Mouse (Mus musculus): ENCODE data around the gene Ormdl3.
A peak's percentile ranks its signal among the peaks of the same experiment; 100 is the strongest.

The Ormdl3 gene

DNA sequence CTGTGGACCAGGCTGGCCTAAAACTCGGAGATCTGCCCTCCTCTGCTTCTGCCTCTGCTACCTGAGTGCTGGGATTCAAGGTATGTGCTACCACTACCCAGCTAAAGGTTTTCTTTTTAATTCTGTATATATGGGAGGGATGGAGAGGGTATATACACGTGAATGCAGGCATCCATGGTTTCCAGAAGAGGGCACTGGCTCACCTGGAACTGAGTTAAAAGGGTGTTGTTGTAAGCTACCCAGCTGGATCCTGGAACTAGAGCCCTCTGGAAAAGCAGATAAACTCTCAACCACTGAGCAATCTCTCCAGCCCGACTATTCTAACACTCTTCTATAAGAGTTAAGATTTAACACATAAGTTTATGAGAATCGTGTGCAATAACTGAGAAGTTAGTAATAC is 37.8 kb downstream of the Ormdl3 start:
- DNase-seq, result no peak

DNA sequence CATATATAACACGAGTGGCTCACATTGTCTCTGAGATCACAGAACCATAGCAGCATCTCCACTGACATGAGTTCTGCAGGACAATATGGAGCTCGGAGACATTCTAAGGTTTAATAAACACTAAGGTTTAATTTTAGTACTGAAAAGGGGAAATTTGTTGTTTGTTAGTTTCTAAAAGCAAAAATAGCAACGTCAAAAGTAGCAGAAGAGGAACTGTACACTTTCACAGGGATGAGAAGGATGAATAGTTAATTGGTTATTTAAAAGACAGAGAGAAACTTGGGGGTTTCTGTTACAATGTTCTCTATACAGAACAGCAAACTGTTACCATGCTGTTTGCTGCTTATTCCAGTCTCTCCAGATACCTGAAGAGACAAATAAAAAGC is 39.9 kb downstream of the Ormdl3 start:
- DNase-seq, result no peak

DNA sequence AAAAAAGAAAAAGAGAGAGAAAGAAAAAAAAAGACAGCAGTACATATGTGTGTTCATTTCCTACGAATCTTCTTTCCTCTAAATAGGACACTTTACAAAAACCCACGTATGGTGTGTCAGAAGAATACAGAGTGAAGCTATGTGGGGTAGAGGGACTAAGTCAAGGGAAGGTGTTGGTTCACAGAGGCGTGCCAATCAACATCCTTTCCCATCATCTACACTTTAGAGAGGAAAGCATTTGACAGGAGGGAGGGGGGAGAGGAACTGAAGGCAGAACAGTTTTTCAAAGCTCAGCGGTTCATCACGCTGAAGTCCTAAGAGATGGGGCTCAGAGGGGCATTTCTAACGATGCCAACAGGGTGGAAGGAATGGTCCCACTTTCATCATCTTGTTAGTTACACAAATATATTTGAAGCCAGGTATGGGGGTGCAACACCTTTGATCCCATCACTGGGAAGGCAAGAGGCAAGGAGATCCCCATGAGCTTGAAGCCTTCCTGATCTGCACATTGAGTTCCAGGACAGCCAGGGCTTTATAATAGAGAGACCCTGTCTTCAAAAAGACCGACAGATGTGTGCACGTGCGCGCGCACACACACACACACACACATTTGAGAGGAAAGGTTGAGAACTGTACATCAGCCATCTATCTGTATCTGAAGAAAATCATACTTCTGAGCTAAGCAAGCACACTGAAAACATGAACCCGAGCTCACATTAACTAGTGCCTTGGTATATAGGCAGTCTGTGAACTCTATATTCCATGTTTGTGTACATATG is 40.5 kb downstream of the Ormdl3 start:
- peak in 1 of 2 experiments; percentile 17 for DNase-seq

DNA sequence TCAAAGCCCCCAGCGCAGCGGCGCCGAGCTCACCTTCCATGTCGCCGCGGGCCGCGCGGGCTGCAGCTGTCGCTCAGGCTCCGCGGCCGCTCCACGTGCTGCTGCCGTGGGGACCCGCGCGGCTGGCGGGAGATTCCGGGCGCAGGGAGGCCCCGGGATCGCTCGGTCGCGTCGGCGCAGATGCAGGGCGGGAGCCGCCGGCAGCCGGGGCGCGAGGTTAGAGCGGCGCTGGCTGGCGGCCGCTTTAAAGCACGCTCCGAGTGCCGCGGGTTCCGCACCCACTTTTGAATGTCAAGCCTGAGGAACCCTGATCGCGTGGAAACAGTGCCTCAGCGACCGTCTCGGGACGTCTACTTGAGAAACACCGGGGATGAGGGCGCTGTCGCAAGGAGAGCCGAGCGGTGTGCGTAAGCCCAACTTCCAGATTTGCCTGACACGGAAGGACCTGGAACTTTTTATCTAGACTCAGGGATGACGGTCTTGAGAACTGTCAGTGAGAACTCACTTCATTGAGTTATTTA is 41.4 kb downstream of the Ormdl3 start, which contains the start of gene Ikzf3:
Gene Ikzf3, minus strand, starts transcription at position 321 of the 521 bp plus-strand sequence.
- DNase-seq, result peak; percentile 78

DNA sequence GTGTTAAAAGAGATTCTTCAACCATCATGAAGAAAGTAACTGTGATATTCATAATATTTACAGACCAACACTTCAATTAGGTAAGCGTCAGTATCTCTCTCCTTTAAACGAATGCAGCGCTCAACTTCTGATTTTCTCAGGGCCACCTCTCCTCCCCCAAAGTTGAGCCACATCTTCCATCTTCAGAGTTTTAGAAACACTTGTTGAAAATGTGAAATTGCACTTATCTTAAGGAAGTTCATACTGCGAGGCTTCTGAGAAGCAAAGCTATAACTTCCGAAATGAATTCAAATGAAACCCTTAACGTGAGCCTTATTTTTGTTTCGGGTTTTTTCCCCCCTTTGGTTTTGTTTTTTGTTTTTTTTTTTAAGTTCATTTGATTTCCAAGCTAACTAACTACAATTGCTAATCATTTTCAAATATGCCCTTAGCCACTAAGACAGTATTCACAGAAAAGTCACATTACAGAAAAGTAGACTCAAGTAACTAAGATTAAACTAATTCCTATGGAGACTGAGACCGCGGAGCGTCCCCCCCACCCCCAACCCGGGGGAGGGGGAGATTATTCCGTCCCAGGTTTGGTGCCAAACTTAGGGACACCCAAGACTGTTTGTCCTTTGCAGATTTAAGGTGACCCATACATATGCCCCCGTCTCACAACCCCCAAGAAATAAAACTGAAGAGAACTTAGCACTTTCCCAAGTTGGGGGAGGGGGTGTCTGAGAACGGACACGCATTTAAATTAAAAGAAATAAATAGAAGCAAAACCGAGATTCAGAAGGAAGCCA is 42.1 kb downstream of the Ormdl3 start:
- DNase-seq, result peak; percentile 16 to 32

DNA sequence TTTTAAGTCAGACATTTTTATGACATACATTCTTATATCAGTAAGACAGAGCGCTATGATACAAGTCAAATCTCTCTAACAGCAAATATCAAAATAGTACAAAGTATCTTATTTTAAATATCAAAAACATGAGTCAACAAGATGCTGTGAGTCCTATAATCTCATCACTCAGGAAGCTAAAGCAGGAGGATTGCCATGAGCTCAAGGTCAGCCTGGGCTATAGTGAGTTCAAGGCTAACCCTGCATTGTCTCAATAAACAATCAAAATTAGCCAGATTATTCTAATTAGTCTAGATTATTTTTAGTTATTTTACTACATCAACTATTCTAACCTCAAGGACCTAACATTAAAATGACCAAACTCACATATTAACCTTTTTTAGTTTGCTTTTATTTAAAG is 43.8 kb downstream of the Ormdl3 start:
- no peak for DNase-seq

DNA sequence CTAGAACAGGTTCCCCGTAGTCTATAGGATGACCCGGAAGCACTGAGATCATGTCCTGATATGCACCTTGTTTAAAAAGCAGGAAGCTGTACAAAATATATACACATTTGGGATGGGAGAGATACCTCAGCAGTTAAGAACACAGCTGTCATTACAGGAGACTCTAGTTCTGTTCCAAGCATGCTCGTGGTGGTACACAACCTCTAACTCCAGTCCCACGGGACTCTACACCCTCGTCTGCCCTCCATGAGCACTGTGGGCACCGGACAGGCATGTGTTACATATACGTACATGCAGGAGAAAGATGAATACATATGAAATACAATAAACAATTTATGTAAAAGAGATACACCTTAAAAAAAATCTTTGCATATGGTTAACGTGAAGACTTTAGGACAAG is 44.6 kb downstream of the Ormdl3 start:
- DNase-seq, result no peak

DNA sequence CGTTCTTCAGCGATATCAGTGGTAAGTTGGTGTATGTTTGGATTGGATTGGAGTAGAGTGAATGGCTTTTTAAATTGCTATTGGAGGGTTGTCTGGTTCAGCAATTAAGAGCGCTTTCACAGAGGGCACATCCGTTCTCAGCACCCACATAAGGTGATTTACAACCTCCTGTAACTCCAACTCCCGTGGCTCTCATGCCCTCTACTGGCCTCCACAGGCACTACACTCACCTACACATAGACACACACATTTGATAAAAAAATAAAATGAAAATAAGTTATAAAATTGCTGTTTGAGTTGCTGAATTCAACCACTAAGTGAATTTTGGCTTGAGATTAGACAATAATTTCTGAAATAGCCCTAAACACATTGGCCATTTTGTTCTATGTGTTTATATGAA is 46.8 kb downstream of the Ormdl3 start:
- peak in 1 of 2 experiments; percentile 34 for DNase-seq

DNA sequence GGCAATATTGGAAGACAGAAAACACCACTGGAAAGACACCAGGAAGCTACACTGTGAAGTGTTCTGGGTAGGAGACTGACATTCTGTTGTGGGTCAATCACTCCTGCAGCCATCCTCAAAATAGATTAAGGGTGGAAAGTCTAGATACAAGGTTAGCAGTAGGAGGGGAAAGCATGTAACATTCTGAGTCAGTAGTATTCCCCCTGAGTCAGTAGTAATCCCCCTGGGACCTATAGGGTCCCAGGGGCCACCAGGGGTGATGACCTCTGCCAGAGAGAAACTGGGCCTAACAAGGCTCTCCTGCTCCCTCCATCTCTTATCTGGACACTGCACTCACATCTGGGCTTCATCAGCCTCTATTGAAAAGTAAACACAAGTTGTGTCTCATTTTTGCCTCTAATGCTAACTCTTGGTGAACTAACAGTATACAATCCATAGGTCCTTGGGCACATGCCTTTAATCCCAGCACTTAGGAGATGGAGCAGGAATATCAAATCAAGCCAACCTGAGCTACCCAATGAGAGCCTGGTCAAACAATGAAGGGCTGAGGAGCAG is 49.6 kb downstream of the Ormdl3 start:
- DNase-seq, result no peak

Data from spleen, adult 18-20 months (tissue).